Mouse (Mus musculus) intestine, embryonic 14.5 days (tissue): ENCODE measurements at regions not wholly inside any gene's neighbourhood (a gene's known extent, or its start where the extent isn't known, plus 50 kb on each side); places are given as distances from the start of the nearest gene placed in this dataset.

Experiments used
- ATAC-seq: fragments of 200-750 bp; cut with Nextera tagmentation; replicated peaks from 2 replicates; pipeline ENCODE4 v1.8.0; 2017; ENCODE audit warnings: low read depth, moderate number of reproducible peaks, moderate TSS enrichment, moderate library complexity; ENCODE audit not compliant: low FRiP score, low TSS enrichment
- DNase-seq: peaks from one replicate; pipeline ENCODE4 v3.0.0-alpha.2; 2018; ENCODE audit warnings: low spot score
- H3K27ac ChIP-seq: fragments of 300-500 bp; sonication (generic); 2 replicates; pipeline ENCODE4 v1.5.1; 2014; ENCODE audit warnings: low read depth, mild to moderate bottlenecking, control low read depth
- H3K27me3 ChIP-seq: fragments of 300-500 bp; sonication (generic); replicated peaks from 2 replicates; pipeline ENCODE4 v1.6.1; 2014; ENCODE audit warnings: low read length, control low read depth; ENCODE audit not compliant: control insufficient read depth, insufficient read depth
- H3K36me3 ChIP-seq: fragments of 300-500 bp; sonication (generic); 2 replicates; pipeline ENCODE4 v1.6.1; 2014; ENCODE audit warnings: low read length, control low read depth; ENCODE audit not compliant: control insufficient read depth, insufficient read depth
- H3K4me1 ChIP-seq: fragments of 300-500 bp; sonication (generic); replicated peaks from 2 replicates; pipeline ENCODE4 v1.6.1; 2014; ENCODE audit warnings: low read length, control low read depth, mixed read lengths; ENCODE audit not compliant: control insufficient read depth, insufficient read depth
- H3K4me2 ChIP-seq: fragments of 300-500 bp; sonication (generic); 2 replicates; pipeline ENCODE4 v1.6.1; 2014; ENCODE audit warnings: low read length
- H3K4me3 ChIP-seq: fragments of 300-500 bp; sonication (generic); 2 replicates; pipeline ENCODE4 v1.5.1; 2014; ENCODE audit warnings: low read depth, low read length, control low read depth, mixed read lengths
- H3K9ac ChIP-seq: fragments of 300-500 bp; sonication (generic); 2 replicates; pipeline ENCODE4 v1.6.1; 2014; ENCODE audit warnings: mild to moderate bottlenecking, low read length
- H3K9me3 ChIP-seq: fragments of 300-500 bp; sonication (generic); 2 replicates; pipeline ENCODE4 v1.6.1; 2016; ENCODE audit warnings: low read length, control low read depth; ENCODE audit not compliant: control insufficient read depth
- WGBS: fragments of 180-500 bp; shearing (Covaris S2); extraction: QIAGEN DNeasy Blood & Tissue Kit; methylation state at CpG from one replicate; pipeline ENCODE4 v1.1.7; 2014; 5-methylcytosine and 5-hydroxymethylcytosine counted together

GRCm38 (mm10) chr3:52498506-52499228 lies 230.5 kb downstream of the Foxo1 start:
- no peaks in the 10 kb centered on the region for H3K27me3 ChIP-seq
- no peak overlapping the region for H3K9ac ChIP-seq
- WGBS: 86% methylated on average over 15 of the region's 15 CpGs
- H3K4me1 ChIP-seq: no peaks in the 10 kb centered on the region
- H3K36me3 ChIP-seq: no peaks in the 10 kb centered on the region
- no peak overlapping the region for H3K27ac ChIP-seq
- no peak overlapping the region for H3K4me3 ChIP-seq
- no peak for DNase-seq
- no peaks in the 10 kb centered on the region for H3K9me3 ChIP-seq
- ATAC-seq: no peak
- H3K4me2 ChIP-seq: no peak overlapping the region

- Histone ChIP-seq H3K4me1 (no peaks in the 10 kb centered on the region), H3K4me2 (no peak overlapping the region), H3K27me3 (no peaks in the 10 kb centered on the region), H3K4me3 (no peak overlapping the region), H3K27ac (no peak overlapping the region), H3K9ac (no peak overlapping the region), H3K9me3 (no peaks in the 10 kb centered on the region), H3K36me3 (no peaks in the 10 kb centered on the region)
- DNase-seq (no peak), ATAC-seq (no peak)
- WGBS: 82% methylated on average over 4 of the region's 4 CpGs
Observed at GRCm38 (mm10) chr3:52496965-52497364, 228.8 kb downstream of the Foxo1 start.

DNA sequence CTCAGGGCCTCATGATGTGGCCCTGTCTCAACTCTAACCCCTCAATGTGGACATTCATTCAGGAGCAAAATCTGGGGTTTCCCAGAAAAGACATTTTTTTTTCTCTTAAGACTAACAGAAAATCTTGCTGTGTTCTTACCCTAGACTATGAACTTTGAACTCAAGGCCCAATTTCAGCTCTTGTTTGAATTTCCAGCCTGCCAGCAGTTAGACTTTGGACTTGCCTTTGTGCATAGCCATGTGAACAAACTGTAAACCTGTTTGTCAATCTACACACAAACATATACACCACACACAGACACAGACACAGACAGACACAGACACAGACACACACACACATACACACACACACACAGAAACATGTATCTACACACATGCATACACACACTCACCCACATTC lies 227.3 kb downstream of the Foxo1 start:
- Histone ChIP-seq H3K27ac (no peak overlapping the region), H3K27me3 (no peaks in the 10 kb centered on the region)
- no peak for ATAC-seq

DNA sequence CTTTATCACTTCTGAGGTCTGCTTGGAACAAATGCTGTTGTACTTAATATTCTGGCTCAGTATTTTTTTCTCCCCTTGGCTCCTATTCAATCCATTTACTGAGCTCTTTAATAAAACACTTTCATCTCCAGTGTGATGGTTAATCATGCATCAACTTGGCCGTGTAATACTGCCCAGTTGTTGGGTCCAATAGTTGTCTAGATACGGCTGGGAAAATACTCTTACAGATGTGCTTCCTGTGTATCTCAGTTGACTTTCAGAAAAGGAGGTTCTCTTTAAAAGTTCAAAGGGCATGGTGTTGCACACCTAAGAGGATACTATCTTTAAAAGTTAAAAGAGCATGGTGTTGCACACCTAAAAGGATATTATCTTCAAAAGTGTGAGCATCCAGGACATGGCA lies 226.8 kb downstream of the Foxo1 start:
- Histone ChIP-seq H3K27ac (no peak overlapping the region), H3K4me3 (no peak overlapping the region), H3K4me2 (no peak overlapping the region), H3K9me3 (no peaks in the 10 kb centered on the region), H3K4me1 (no peaks in the 10 kb centered on the region), H3K27me3 (no peaks in the 10 kb centered on the region), H3K36me3 (no peaks in the 10 kb centered on the region), H3K9ac (no peak overlapping the region)
- ATAC-seq (no peak), DNase-seq (no peak)
- whole genome bisulfite sequencing: 77% methylated on average over 2 of the region's 2 CpGs

More for the DNA sequence above, 227.3 kb downstream of the Foxo1 start:
- no peaks in the 10 kb centered on the region for H3K9me3 ChIP-seq
- DNase-seq: no peak
- H3K4me2 ChIP-seq: no peak overlapping the region
- no peak overlapping the region for H3K4me3 ChIP-seq
- no peaks in the 10 kb centered on the region for H3K36me3 ChIP-seq
- no peaks in the 10 kb centered on the region for H3K4me1 ChIP-seq
- no peak overlapping the region for H3K9ac ChIP-seq

DNA sequence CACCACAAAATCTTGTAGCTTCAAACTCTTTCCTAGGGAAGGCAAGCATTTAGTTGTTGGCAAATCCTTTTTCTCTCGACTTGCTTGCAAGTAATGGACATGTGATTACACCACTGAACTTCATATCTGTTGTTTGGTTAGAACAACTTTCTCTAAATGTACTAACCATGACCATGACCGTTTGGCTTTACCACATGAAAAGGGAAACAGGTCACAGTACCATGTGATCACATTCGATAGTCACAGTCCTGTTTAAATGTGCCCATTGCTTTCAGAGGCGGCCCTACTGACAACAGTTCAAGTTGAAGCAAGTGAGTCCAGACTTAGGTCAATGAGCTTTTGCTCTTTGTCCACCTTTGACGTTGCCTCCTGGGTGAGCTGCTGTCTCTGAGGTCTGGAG lies 211.1 kb downstream of the Foxo1 start:
- no peak for ATAC-seq
- no peak overlapping the region for H3K4me3 ChIP-seq
- no peak overlapping the region for H3K27ac ChIP-seq
- no peak for DNase-seq
- H3K4me1 ChIP-seq: no peaks in the 10 kb centered on the region
- H3K4me2 ChIP-seq: no peak overlapping the region
- WGBS: 87% methylated on average over 5 of the region's 5 CpGs
- H3K27me3 ChIP-seq: no peaks in the 10 kb centered on the region
- H3K36me3 ChIP-seq: no peaks in the 10 kb centered on the region
- no peaks in the 10 kb centered on the region for H3K9me3 ChIP-seq
- H3K9ac ChIP-seq: no peak overlapping the region

DNA sequence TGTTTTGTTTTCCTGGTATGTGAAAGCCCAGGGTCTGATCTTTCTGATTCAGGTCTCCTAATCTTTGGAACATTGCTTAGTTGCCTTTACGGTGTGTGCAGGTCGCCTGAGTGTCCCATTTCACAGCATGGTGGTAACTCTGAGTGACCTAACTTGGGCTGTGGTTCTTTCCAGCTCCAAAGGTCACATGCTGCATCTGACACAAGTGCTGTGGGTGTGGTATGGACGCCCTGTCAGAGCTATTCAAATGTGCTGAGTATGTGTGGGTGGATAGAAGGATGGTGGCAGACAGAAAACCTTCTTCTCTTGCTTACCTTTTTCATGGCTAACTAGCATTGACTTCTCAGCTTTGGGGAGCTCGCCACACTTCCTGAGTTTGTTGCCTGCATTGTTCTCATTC lies 201.8 kb downstream of the Foxo1 start:
- 83% methylated on average over 4 of the region's 4 CpGs for WGBS
- ATAC-seq (no peak), DNase-seq (no peak)
- Histone ChIP-seq H3K4me3 (no peak overlapping the region), H3K4me2 (no peak overlapping the region), H3K9me3 (peaks cover 12% of the 10 kb centered on the region; the same call in 1 of the 2 replicates), H3K27me3 (no peaks in the 10 kb centered on the region), H3K4me1 (no peaks in the 10 kb centered on the region), H3K27ac (no peak overlapping the region), H3K36me3 (no peaks in the 10 kb centered on the region), H3K9ac (no peak overlapping the region)

GRCm38 (mm10) chr3:52469397-52469796 lies 201.3 kb downstream of the Foxo1 start:
- H3K4me2 ChIP-seq: no peak overlapping the region
- ATAC-seq (no peak), DNase-seq (no peak)
- no peaks in the 10 kb centered on the region for H3K27me3 ChIP-seq
- peaks cover 12% of the 10 kb centered on the region; the same call in 1 of the 2 replicates for H3K9me3 ChIP-seq
- no peaks in the 10 kb centered on the region for H3K36me3 ChIP-seq
- no peak overlapping the region for H3K4me3 ChIP-seq
- no peak overlapping the region for H3K27ac ChIP-seq
- WGBS: 92% methylated on average over 5 of the region's 5 CpGs
- no peak overlapping the region for H3K9ac ChIP-seq
- no peaks in the 10 kb centered on the region for H3K4me1 ChIP-seq

- WGBS: 89% methylated on average over 8 of the region's 8 CpGs
- Histone ChIP-seq H3K4me1 (no peaks in the 10 kb centered on the region), H3K36me3 (no peaks in the 10 kb centered on the region), H3K4me3 (no peak overlapping the region), H3K27ac (no peak overlapping the region), H3K4me2 (no peak overlapping the region), H3K9ac (no peak overlapping the region), H3K27me3 (no peaks in the 10 kb centered on the region), H3K9me3 (peaks cover 12% of the 10 kb centered on the region; the same call in 1 of the 2 replicates)
- ATAC-seq: no peak
- no peak for DNase-seq
Observed at GRCm38 (mm10) chr3:52468326-52468725, 200.2 kb downstream of the Foxo1 start.

GRCm38 (mm10) chr3:52467876-52468275 lies 199.7 kb downstream of the Foxo1 start:
- Histone ChIP-seq H3K4me2 (no peak overlapping the region), H3K9ac (no peak overlapping the region), H3K27me3 (no peaks in the 10 kb centered on the region), H3K4me1 (no peaks in the 10 kb centered on the region), H3K27ac (no peak overlapping the region), H3K9me3 (peaks cover 12% of the 10 kb centered on the region; the same call in 1 of the 2 replicates), H3K36me3 (no peaks in the 10 kb centered on the region), H3K4me3 (no peak overlapping the region)
- DNase-seq: no peak
- no peak for ATAC-seq
- 73% methylated on average over 3 of the region's 3 CpGs for WGBS
